Mouse (Mus musculus): ENCODE data around the gene Sat2. TPM values are rescaled to one million over a fixed set of nuclear protein-coding genes. Genes with fewer than 3 reads are reported as not detected.

The Sat2 gene
- 14.7 and 16.2 TPM in 2 replicates for polyA plus RNA-seq (2014; fragmentation: Nextera tagmentation; extraction: Ambion mirVana)

- peak; percentile 59 for ATAC-seq (ENCODE audit: insufficient number of reproducible peaks, low FRiP score, low TSS enrichment, low read depth)
Measured at GRCm38 (mm10) chr11:69621571-69622268, at the start of gene Sat2. Gene Sat2 (plus strand): TSS chr11:69622024.

GRCm38 (mm10) chr11:69575220-69575619, 46.6 kb upstream of the Sat2 start:
- peaks cover 11% of the 10 kb centered on the region for H3K4me1 ChIP-seq (ENCODE audit: control insufficient read depth, insufficient read depth, low read length)
- H3K4me2 ChIP-seq (ENCODE audit: low read depth, severe bottlenecking) = no peak overlapping the region
- no peaks in the 10 kb centered on the region for H3K9me3 ChIP-seq (ENCODE audit: control insufficient read depth, low read length)
- no peaks in the 10 kb centered on the region for H3K27me3 ChIP-seq (ENCODE audit: control insufficient read depth, insufficient read depth, low read length)
- no peak overlapping the region for H3K27ac ChIP-seq (replicated peaks; ENCODE audit: low read depth, low read length)
- H3K36me3 ChIP-seq (ENCODE audit: control insufficient read depth, insufficient read depth, low read length) = peaks cover 6% of the 10 kb centered on the region; the same call in 1 of the 2 replicates
- ATAC-seq (ENCODE audit: insufficient number of reproducible peaks, low FRiP score, low TSS enrichment, low read depth) = no peak
- peak; percentile 54 for DNase-seq (ENCODE audit: low spot score)
- no peak overlapping the region for H3K4me3 ChIP-seq (ENCODE audit: low read depth, low read length)
- 65% methylated on average over 3 of the region's 3 CpGs for WGBS
- no peak overlapping the region for H3K9ac ChIP-seq (ENCODE audit: low read length)

More at GRCm38 (mm10) chr11:69621571-69622268, at the start of gene Sat2:
- Histone ChIP-seq H3K4me2 (ENCODE audit: low read depth, severe bottlenecking) (peak within 1 kb of the TSS; percentile 70), H3K27ac (replicated peaks; ENCODE audit: low read depth, low read length) (no peak within 1 kb of the TSS), H3K4me3 (ENCODE audit: low read depth, low read length) (peak within 1 kb of the TSS; percentile 34), H3K4me1 (ENCODE audit: control insufficient read depth, insufficient read depth, low read length) (peaks cover 8% of the 10 kb centered on the region), H3K36me3 (ENCODE audit: control insufficient read depth, insufficient read depth, low read length) (no peaks in the 10 kb centered on the region), H3K9ac (ENCODE audit: low read length) (peak within 1 kb of the TSS; percentile 60), H3K9me3 (ENCODE audit: control insufficient read depth, low read length) (no peaks in the 10 kb centered on the region), H3K27me3 (ENCODE audit: control insufficient read depth, insufficient read depth, low read length) (no peaks in the 10 kb centered on the region)
- WGBS = 1% methylated on average over 20 of the region's 20 CpGs
- peak; percentile 80 for DNase-seq (ENCODE audit: low spot score)

- Histone ChIP-seq H3K36me3 (ENCODE audit: control insufficient read depth, insufficient read depth, low read length) (peaks cover 4% of the 10 kb centered on the region; the same call in 1 of the 2 replicates), H3K27ac (replicated peaks; ENCODE audit: low read depth, low read length) (no peak overlapping the region), H3K27me3 (ENCODE audit: control insufficient read depth, insufficient read depth, low read length) (no peaks in the 10 kb centered on the region), H3K4me2 (ENCODE audit: low read depth, severe bottlenecking) (no peak overlapping the region), H3K9ac (ENCODE audit: low read length) (no peak overlapping the region), H3K9me3 (ENCODE audit: control insufficient read depth, low read length) (no peaks in the 10 kb centered on the region), H3K4me3 (ENCODE audit: low read depth, low read length) (no peak overlapping the region), H3K4me1 (ENCODE audit: control insufficient read depth, insufficient read depth, low read length) (peaks cover 11% of the 10 kb centered on the region)
- 75% methylated on average over 5 of the region's 5 CpGs for WGBS
- no peak for ATAC-seq (ENCODE audit: insufficient number of reproducible peaks, low FRiP score, low TSS enrichment, low read depth)
- no peak for DNase-seq (ENCODE audit: low spot score)
Measured at GRCm38 (mm10) chr11:69576307-69576706, 45.5 kb upstream of the Sat2 start.

- Histone ChIP-seq H3K4me3 (ENCODE audit: low read depth, low read length) (peak overlapping the region; percentile 84), H3K4me2 (ENCODE audit: low read depth, severe bottlenecking) (peak overlapping the region; percentile 66), H3K27me3 (ENCODE audit: control insufficient read depth, insufficient read depth, low read length) (no peaks in the 10 kb centered on the region), H3K9ac (ENCODE audit: low read length) (peak overlapping the region; percentile 81), H3K36me3 (ENCODE audit: control insufficient read depth, insufficient read depth, low read length) (peaks cover 2% of the 10 kb centered on the region; the same call in 1 of the 2 replicates), H3K27ac (replicated peaks; ENCODE audit: low read depth, low read length) (no peak overlapping the region), H3K9me3 (ENCODE audit: control insufficient read depth, low read length) (no peaks in the 10 kb centered on the region), H3K4me1 (ENCODE audit: control insufficient read depth, insufficient read depth, low read length) (peaks cover 16% of the 10 kb centered on the region)
- DNase-seq (ENCODE audit: low spot score) (no peak), ATAC-seq (ENCODE audit: insufficient number of reproducible peaks, low FRiP score, low TSS enrichment, low read depth) (no peak)
- 14% methylated on average over 15 of the region's 15 CpGs for WGBS
Measured at GRCm38 (mm10) chr11:69578301-69578700, 43.5 kb upstream of the Sat2 start.

- ATAC-seq (ENCODE audit: insufficient number of reproducible peaks, low FRiP score, low TSS enrichment, low read depth) (peak; percentile 84), DNase-seq (ENCODE audit: low spot score) (peak; percentile 99)
- Histone ChIP-seq H3K27me3 (ENCODE audit: control insufficient read depth, insufficient read depth, low read length) (no peaks in the 10 kb centered on the region), H3K9ac (ENCODE audit: low read length) (peak overlapping the region; percentile 85), H3K4me3 (ENCODE audit: low read depth, low read length) (peak overlapping the region; percentile 84), H3K4me2 (ENCODE audit: low read depth, severe bottlenecking) (peak overlapping the region; percentile 66), H3K9me3 (ENCODE audit: control insufficient read depth, low read length) (no peaks in the 10 kb centered on the region), H3K4me1 (ENCODE audit: control insufficient read depth, insufficient read depth, low read length) (peaks cover 16% of the 10 kb centered on the region), H3K27ac (replicated peaks; ENCODE audit: low read depth, low read length) (peak overlapping the region; percentile 87), H3K36me3 (ENCODE audit: control insufficient read depth, insufficient read depth, low read length) (peaks cover 2% of the 10 kb centered on the region; the same call in 1 of the 2 replicates)
- WGBS = 4% methylated on average over 39 of the region's 39 CpGs
Measured at GRCm38 (mm10) chr11:69579128-69580017, 42.5 kb upstream of the Sat2 start.

- peak within 1 kb of the TSS; percentile 84 for H3K4me3 ChIP-seq (ENCODE audit: low read depth, low read length)
- no peaks in the 10 kb centered on the region; the same call in 1 of the 2 replicates for H3K36me3 ChIP-seq (ENCODE audit: control insufficient read depth, insufficient read depth, low read length)
- WGBS = under 1% methylated on average over 13 of the region's 13 CpGs
- peak within 1 kb of the TSS; percentile 85 for H3K9ac ChIP-seq (ENCODE audit: low read length)
- H3K4me2 ChIP-seq (ENCODE audit: low read depth, severe bottlenecking) = peak within 1 kb of the TSS; percentile 66
- peak within 1 kb of the TSS; percentile 87 for H3K27ac ChIP-seq (replicated peaks; ENCODE audit: low read depth, low read length)
- ATAC-seq (ENCODE audit: insufficient number of reproducible peaks, low FRiP score, low TSS enrichment, low read depth) (peak; percentile 48; the same call in 1 of the 2 replicates), DNase-seq (ENCODE audit: low spot score) (peak; percentile 91)
- no peaks in the 10 kb centered on the region for H3K9me3 ChIP-seq (ENCODE audit: control insufficient read depth, low read length)
- H3K4me1 ChIP-seq (ENCODE audit: control insufficient read depth, insufficient read depth, low read length) = peaks cover 16% of the 10 kb centered on the region
- no peaks in the 10 kb centered on the region for H3K27me3 ChIP-seq (ENCODE audit: control insufficient read depth, insufficient read depth, low read length)
Measured at GRCm38 (mm10) chr11:69580091-69580514, 41.7 kb upstream of the Sat2 start, which contains the start of the genes Wrap53 and Trp53. Gene Wrap53 (minus strand): TSS chr11:69580255. Gene Trp53 (plus strand): TSS chr11:69580359.

GRCm38 (mm10) chr11:69580572-69581146, 41.2 kb upstream of the Sat2 start:
- Histone ChIP-seq H3K36me3 (ENCODE audit: control insufficient read depth, insufficient read depth, low read length) (no peaks in the 10 kb centered on the region; the same call in 1 of the 2 replicates), H3K4me2 (ENCODE audit: low read depth, severe bottlenecking) (peak overlapping the region; percentile 50), H3K4me1 (ENCODE audit: control insufficient read depth, insufficient read depth, low read length) (peaks cover 16% of the 10 kb centered on the region), H3K9me3 (ENCODE audit: control insufficient read depth, low read length) (no peaks in the 10 kb centered on the region), H3K27me3 (ENCODE audit: control insufficient read depth, insufficient read depth, low read length) (no peaks in the 10 kb centered on the region), H3K4me3 (ENCODE audit: low read depth, low read length) (peak overlapping the region; percentile 84), H3K27ac (replicated peaks; ENCODE audit: low read depth, low read length) (peak overlapping the region; percentile 87), H3K9ac (ENCODE audit: low read length) (peak overlapping the region; percentile 85)
- DNase-seq (ENCODE audit: low spot score) = no peak
- ATAC-seq (ENCODE audit: insufficient number of reproducible peaks, low FRiP score, low TSS enrichment, low read depth) = no peak
- WGBS = under 1% methylated on average over 25 of the region's 25 CpGs
